Mouse (Mus musculus): Measurements from ENCODE around the gene Mta1. TPM values are rescaled to one million over a fixed set of nuclear protein-coding genes. Genes with fewer than 3 reads are reported as not detected.

Mta1 gene
- polyA plus RNA-seq, 1 experiment = 100 TPM

DNA sequence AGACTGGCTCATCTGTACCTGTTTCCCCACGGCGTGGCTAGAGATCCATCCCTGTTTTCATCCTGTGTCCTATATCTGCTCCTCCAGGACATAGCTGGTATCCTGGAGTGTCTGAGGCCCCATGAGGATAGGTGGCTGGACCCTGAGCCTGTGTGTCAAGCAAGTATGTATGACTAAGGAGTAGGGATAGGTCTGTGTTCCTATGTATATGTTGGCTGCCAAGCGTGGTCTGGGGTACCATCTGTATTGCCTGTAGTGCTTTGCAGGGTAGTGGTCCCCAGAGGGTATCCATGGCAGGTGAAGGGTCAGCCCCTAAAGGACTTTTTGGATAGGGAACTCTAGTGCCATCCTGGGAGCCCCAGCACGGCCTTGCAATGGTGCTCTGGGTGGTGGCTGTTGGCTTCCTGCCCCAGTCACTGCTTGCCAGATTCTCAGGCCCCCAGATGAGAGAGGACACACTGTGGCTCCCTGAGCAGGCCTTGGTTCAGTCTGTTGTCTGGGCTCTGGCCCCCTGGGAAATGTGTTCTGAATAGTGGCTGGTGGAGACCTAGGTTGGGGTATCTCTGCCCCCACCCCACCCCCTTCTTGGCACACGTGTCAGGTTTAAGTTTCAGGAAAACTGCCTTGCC lies 2.5 kb downstream of the Mta1 start:
- Histone ChIP-seq H3K9me3 (replicated peaks; ENCODE audit: control insufficient read depth, insufficient read depth, low read length, poor library complexity, severe bottlenecking) (no peaks in the 10 kb centered on the region), H3K4me3 (ENCODE audit: low read depth, low read length) (no peak overlapping the region), H3K36me3 (ENCODE audit: control insufficient read depth, insufficient read depth, low read length, poor library complexity, severe bottlenecking) (no peaks in the 10 kb centered on the region), H3K9ac (ENCODE audit: low read depth, poor library complexity, severe bottlenecking) (no peak overlapping the region), H3K4me1 (ENCODE audit: control insufficient read depth, insufficient read depth, low read length) (peaks cover 5% of the 10 kb centered on the region), H3K27ac (ENCODE audit: insufficient read depth, low read length) (peak overlapping the region; percentile 5; the same call in 1 of the 2 replicates), H3K27me3 (ENCODE audit: control insufficient read depth, insufficient read depth, low read length, poor library complexity, severe bottlenecking) (no peaks in the 10 kb centered on the region)
- TF ChIP-seq EP300 (IDR thresholded peaks at IDR 0.05; ENCODE audit: insufficient read depth, low read depth, low read length) (no peak), CTCF (IDR thresholded peaks at IDR 0.05; ENCODE audit: low read depth, low read length) (no peak), POLR2A (IDR thresholded peaks at IDR 0.05; ENCODE audit: insufficient read depth, low read length) (no peak)

DNA sequence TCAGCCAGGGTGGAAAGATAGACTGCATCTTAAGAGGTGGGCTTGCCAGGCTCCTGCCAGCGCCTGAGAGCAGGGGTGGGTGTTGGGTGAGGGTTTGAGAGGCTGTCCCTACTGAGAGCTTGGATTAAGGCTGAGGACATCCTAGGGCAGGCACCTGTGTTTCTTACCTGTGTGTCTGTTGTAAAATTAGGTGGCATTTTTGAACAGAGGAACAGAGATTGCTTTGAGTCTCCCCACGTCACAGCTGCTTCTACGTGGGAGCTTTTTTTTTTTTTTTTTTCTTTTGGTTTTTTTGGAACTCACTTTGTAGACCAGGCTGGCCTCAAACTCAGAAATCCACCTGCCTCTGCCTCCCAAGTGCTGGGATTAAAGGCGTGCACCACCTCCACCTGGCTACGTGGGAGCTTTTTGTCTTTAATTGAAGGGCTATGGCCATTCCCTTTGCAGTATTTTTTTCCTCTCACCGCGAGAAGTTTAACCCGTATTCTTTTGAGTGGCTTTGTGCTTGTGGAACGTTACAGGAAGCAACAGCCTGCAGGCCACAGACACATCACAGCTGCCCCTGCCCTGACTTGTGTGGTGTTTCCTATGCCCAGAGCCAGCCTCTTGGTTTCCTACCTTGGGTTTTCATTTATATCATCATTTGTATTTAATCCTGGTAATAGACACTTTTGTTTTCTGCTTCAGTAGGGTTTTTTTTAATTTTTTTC lies 3.3 kb downstream of the Mta1 start:
- Histone ChIP-seq H3K36me3 (ENCODE audit: control insufficient read depth, insufficient read depth, low read length, poor library complexity, severe bottlenecking) (no peaks in the 10 kb centered on the region), H3K9ac (ENCODE audit: low read depth, poor library complexity, severe bottlenecking) (no peak overlapping the region), H3K4me3 (ENCODE audit: low read depth, low read length) (no peak overlapping the region), H3K27ac (ENCODE audit: insufficient read depth, low read length) (no peak overlapping the region; the same call in 1 of the 2 replicates), H3K27me3 (ENCODE audit: control insufficient read depth, insufficient read depth, low read length, poor library complexity, severe bottlenecking) (no peaks in the 10 kb centered on the region), H3K9me3 (replicated peaks; ENCODE audit: control insufficient read depth, insufficient read depth, low read length, poor library complexity, severe bottlenecking) (no peaks in the 10 kb centered on the region), H3K4me1 (ENCODE audit: control insufficient read depth, insufficient read depth, low read length) (peaks cover 5% of the 10 kb centered on the region)
- no peak for TF ChIP-seq CTCF (IDR thresholded peaks at IDR 0.05; ENCODE audit: low read depth, low read length)
- no peak for TF ChIP-seq EP300 (IDR thresholded peaks at IDR 0.05; ENCODE audit: insufficient read depth, low read depth, low read length)
- no peak for TF ChIP-seq POLR2A (IDR thresholded peaks at IDR 0.05; ENCODE audit: insufficient read depth, low read length)

DNA sequence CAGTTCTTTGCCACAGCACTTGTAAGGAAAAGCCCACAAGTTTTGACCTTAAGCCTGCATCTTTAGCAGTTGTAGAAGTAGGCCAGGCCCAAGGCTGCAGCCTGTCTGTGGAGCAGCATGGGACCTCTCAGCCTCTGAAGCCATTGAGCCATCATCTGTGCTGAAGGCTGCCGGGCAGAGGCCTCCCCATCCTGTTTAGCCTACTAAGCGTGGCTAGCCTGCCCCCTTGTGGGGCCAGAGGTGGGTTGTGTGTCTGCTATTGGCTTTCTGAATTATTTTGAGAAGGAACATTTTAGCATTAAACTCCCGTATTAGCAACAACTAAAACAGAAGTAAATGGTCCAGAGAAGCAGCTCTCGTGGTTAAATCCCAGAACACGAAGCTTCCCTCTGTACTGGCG lies 4.4 kb downstream of the Mta1 start:
- H3K4me3 ChIP-seq (ENCODE audit: low read depth, low read length) = no peak overlapping the region
- TF ChIP-seq POLR2A (IDR thresholded peaks at IDR 0.05; ENCODE audit: insufficient read depth, low read length) (no peak), CTCF (IDR thresholded peaks at IDR 0.05; ENCODE audit: low read depth, low read length) (peak; percentile 67), EP300 (IDR thresholded peaks at IDR 0.05; ENCODE audit: insufficient read depth, low read depth, low read length) (no peak)
- H3K27ac ChIP-seq (ENCODE audit: insufficient read depth, low read length) = no peak overlapping the region
- no peaks in the 10 kb centered on the region for H3K27me3 ChIP-seq (ENCODE audit: control insufficient read depth, insufficient read depth, low read length, poor library complexity, severe bottlenecking)
- H3K9ac ChIP-seq (ENCODE audit: low read depth, poor library complexity, severe bottlenecking) = no peak overlapping the region
- H3K4me1 ChIP-seq (ENCODE audit: control insufficient read depth, insufficient read depth, low read length) = peaks cover 5% of the 10 kb centered on the region
- no peaks in the 10 kb centered on the region for H3K36me3 ChIP-seq (ENCODE audit: control insufficient read depth, insufficient read depth, low read length, poor library complexity, severe bottlenecking)
- no peaks in the 10 kb centered on the region for H3K9me3 ChIP-seq (replicated peaks; ENCODE audit: control insufficient read depth, insufficient read depth, low read length, poor library complexity, severe bottlenecking)

DNA sequence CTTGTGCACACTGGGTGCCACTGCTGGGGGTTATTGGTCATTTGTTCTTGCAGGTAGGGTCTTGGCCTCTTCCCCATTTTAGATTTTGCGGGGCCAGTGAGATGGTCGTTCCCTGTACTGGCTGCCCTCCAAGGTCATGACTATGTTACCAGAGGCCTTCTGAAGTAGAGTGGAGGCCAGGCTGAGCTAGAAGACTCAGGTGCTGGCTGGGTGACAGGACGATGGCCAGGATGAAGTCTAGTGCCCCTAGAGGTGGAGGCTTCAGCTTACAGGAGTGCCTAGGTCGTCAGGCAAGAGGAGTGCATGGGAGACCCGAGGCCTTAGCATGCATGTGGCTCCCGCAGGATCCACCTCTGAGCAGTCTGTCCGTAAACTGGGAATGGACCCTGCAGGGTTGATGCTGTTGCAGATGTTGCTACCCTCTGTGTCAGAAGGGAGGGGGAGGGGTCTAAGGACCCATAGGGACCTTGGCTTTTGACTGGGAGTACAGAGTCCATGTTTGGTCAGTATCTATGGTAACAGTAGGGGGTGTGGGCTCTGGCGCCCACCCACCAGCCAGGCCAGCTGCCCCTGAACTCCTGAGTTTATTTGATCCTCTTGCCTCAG lies 5.9 kb downstream of the Mta1 start:
- Histone ChIP-seq H3K27me3 (ENCODE audit: control insufficient read depth, insufficient read depth, low read length, poor library complexity, severe bottlenecking) (no peaks in the 10 kb centered on the region), H3K4me1 (ENCODE audit: control insufficient read depth, insufficient read depth, low read length) (peaks cover 7% of the 10 kb centered on the region), H3K4me3 (ENCODE audit: low read depth, low read length) (no peak overlapping the region), H3K27ac (ENCODE audit: insufficient read depth, low read length) (no peak overlapping the region), H3K9ac (ENCODE audit: low read depth, poor library complexity, severe bottlenecking) (no peak overlapping the region), H3K9me3 (replicated peaks; ENCODE audit: control insufficient read depth, insufficient read depth, low read length, poor library complexity, severe bottlenecking) (no peaks in the 10 kb centered on the region), H3K36me3 (ENCODE audit: control insufficient read depth, insufficient read depth, low read length, poor library complexity, severe bottlenecking) (no peaks in the 10 kb centered on the region)
- TF ChIP-seq EP300 (IDR thresholded peaks at IDR 0.05; ENCODE audit: insufficient read depth, low read depth, low read length) = no peak
- TF ChIP-seq POLR2A (IDR thresholded peaks at IDR 0.05; ENCODE audit: insufficient read depth, low read length) = no peak
- TF ChIP-seq CTCF (IDR thresholded peaks at IDR 0.05; ENCODE audit: low read depth, low read length) = peak; percentile 68

DNA sequence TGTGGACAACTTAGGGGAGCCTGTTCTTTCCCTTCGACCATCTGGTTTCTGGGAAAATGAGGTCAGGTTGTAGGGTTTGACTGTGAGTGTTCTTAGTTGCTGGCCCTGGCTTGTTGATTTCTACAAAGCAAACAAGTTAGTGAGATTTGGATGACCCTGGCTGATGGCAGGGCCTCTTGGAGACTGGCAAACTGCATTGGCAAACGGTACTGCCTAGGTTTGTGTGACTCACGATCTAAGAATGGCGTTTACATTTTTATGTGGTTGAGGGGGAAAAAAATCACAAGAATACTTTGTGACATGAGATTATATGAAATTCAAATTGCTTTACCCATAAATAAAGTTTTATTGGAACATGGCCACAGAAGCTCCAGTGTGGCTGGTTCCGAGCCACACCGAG lies 8.3 kb downstream of the Mta1 start:
- Histone ChIP-seq H3K27me3 (ENCODE audit: control insufficient read depth, insufficient read depth, low read length, poor library complexity, severe bottlenecking) (no peaks in the 10 kb centered on the region), H3K9me3 (replicated peaks; ENCODE audit: control insufficient read depth, insufficient read depth, low read length, poor library complexity, severe bottlenecking) (no peaks in the 10 kb centered on the region), H3K9ac (ENCODE audit: low read depth, poor library complexity, severe bottlenecking) (no peak overlapping the region), H3K4me3 (ENCODE audit: low read depth, low read length) (no peak overlapping the region), H3K4me1 (ENCODE audit: control insufficient read depth, insufficient read depth, low read length) (peaks cover 4% of the 10 kb centered on the region), H3K27ac (ENCODE audit: insufficient read depth, low read length) (no peak overlapping the region), H3K36me3 (ENCODE audit: control insufficient read depth, insufficient read depth, low read length, poor library complexity, severe bottlenecking) (no peaks in the 10 kb centered on the region)
- TF ChIP-seq POLR2A (IDR thresholded peaks at IDR 0.05; ENCODE audit: insufficient read depth, low read length) (no peak), CTCF (IDR thresholded peaks at IDR 0.05; ENCODE audit: low read depth, low read length) (no peak), EP300 (IDR thresholded peaks at IDR 0.05; ENCODE audit: insufficient read depth, low read depth, low read length) (no peak)
